ENCODE assay signal across 21 mouse cellular contexts in the genomic region with DNA sequence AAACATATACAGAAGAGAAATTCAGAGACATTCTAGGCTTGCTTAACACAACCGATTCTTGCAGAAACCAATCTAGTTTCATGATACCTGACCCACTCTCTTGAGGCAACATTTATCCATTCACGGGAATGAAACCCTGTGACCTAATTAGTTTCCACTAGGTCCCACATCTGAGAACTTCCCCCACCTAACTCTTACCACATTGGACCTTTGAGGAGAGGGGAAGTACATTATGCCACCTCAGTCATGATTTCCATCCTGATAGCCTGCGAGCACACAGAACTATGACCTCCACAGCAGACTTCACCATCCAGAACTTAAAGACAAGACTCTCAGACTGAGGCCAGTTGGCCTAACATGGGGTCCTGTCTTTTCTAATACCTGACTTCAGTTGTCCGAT.
DNase-seq lines count a peak whose midpoint lies in the region; ATAC-seq lines count a peak whose summit lies in the region.
"Had no signal": no experiment of that assay in that cellular context is flagged by ENCODE, and none has a peak within 500 bp of the region (broad histone marks: within the 10 kb centered on the region; RNA-seq: fewer than 3 reads in every experiment).

No protein-coding gene starts in this region.

- no peaks in the 10 kb centered on the region for H3K27me3 ChIP-seq in heart, embryonic 12.5 days (replicated peaks)
- H3K27me3 ChIP-seq: embryonic facial prominence, embryonic 15.5 days; hindbrain, embryonic 15.5 days; intestine, embryonic 15.5 days had no signal

- H3K4me1 ChIP-seq in heart, embryonic 12.5 days (replicated peaks) = no peaks in the 10 kb centered on the region
- H3K4me1 ChIP-seq: forebrain, embryonic 10.5 days; hindbrain, embryonic 15.5 days; intestine, embryonic 15.5 days had no signal

- DNase-seq in 416B (ENCODE audit: low read depth) = peak; percentile 15
- DNase-seq in c-Kit-positive CD71-positive TER-119-positive erythroid progenitor cells, embryonic 14.5 days (ENCODE audit: low spot score) = no peak
- DNase-seq in heart, adult 8-10 months (ENCODE audit: low spot score) = no peak
- DNase-seq: adrenal gland, adult 2 months; adrenal gland, postnatal 25 days; cerebellum, adult 2 months; cerebellum, postnatal 10 days; embryo, embryonic 11 days; gastrocnemius, postnatal 25 days; kidney, adult 8-10 months had no signal

- H3K4me3 ChIP-seq in heart, embryonic 12.5 days = no peak overlapping the region
- H3K4me3 ChIP-seq: embryonic facial prominence, embryonic 15.5 days; erythroblast, embryonic 14.5 days; forebrain, embryonic 10.5 days; hindbrain, embryonic 15.5 days; intestine, embryonic 15.5 days had no signal

- 78% methylated on average over 4 of the region's 4 CpGs for WGBS in heart, embryonic 12.5 days

- no peaks in the 10 kb centered on the region for H3K9me3 ChIP-seq in heart, embryonic 12.5 days (replicated peaks)
- H3K9me3 ChIP-seq: embryonic facial prominence, embryonic 15.5 days; forebrain, embryonic 10.5 days; hindbrain, embryonic 15.5 days; intestine, embryonic 15.5 days had no signal

- no peak overlapping the region for H3K27ac ChIP-seq in heart, embryonic 12.5 days (ENCODE audit: poor library complexity, severe bottlenecking)
- H3K27ac ChIP-seq: embryonic facial prominence, embryonic 15.5 days; forebrain, embryonic 10.5 days; hindbrain, embryonic 15.5 days; intestine, embryonic 15.5 days had no signal

- H3K4me2 ChIP-seq in heart, embryonic 12.5 days = no peak overlapping the region
- H3K4me2 ChIP-seq: embryonic facial prominence, embryonic 15.5 days; heart, embryonic 11.5 days; hindbrain, embryonic 15.5 days; intestine, embryonic 15.5 days had no signal

- H3K9ac ChIP-seq in heart, embryonic 12.5 days = no peak overlapping the region
- H3K9ac ChIP-seq: embryonic facial prominence, embryonic 15.5 days; hindbrain, embryonic 15.5 days; intestine, embryonic 15.5 days had no signal

- no peaks in the 10 kb centered on the region for H3K36me3 ChIP-seq in heart, embryonic 12.5 days
- H3K36me3 ChIP-seq: embryonic facial prominence, embryonic 15.5 days; forebrain, embryonic 10.5 days; hindbrain, embryonic 15.5 days; intestine, embryonic 15.5 days had no signal

- peak; percentile 74 for ATAC-seq in CD4-positive, CD25-positive, alpha-beta regulatory T cell, adult 4 months
- peak; percentile 56 to 69; a peak in 2 of 4 replicates for ATAC-seq in hematopoietic stem cell, adult 5-6 weeks (replicated peaks in 1 of 2; ENCODE audit: insufficient read depth in 1 of 2, low FRiP score in 2 of 2, low TSS enrichment in 1 of 2, low read depth in 1 of 2, poor library complexity in 2 of 2, severe bottlenecking in 2 of 2)
- ATAC-seq in megakaryocyte progenitor cell, adult 5-6 weeks (replicated peaks; ENCODE audit: poor library complexity) = peak; percentile 90
- ATAC-seq in heart, embryonic 12.5 days (ENCODE audit: insufficient number of reproducible peaks, low FRiP score) = no peak
- ATAC-seq: forebrain, embryonic 14.5 days; intestine, embryonic 15.5 days had no signal
